Mouse (Mus musculus) spleen, adult 18-20 months (tissue): ENCODE data around the gene Fanca.
"Not testable (repeated sequence)": the region's sequence is repeated elsewhere in the genome, so short reads cannot be mapped to it uniquely, and the experiment has no call there.

Experiments
- DNase-seq, 2 experiments: peaks; one replicate each; pipeline ENCODE4 v3.0.0; 2022; ENCODE audit warnings: mixed read lengths in 2 of 2

The Fanca gene

DNA sequence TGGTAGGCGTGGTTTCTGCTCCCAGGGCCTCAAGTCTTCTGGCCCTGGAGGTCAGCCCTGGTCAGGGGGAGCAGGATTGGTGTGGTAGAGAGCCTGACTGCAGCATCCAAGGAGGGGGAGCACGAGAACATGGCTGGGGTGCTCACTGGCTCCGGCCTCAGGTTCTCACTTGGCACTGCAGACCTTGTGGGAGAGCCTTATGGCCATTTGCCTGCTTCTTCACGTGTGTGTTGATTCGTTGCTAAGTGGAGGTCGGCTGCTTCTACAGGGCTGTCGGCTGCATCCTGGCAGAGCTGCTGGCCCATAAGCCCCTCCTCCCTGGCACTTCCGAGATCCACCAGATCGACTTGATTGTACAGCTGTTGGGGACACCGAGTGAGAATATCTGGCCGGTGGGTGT, 88.0 kb downstream of the Fanca start:
- DNase-seq = not testable (repeated sequence)

- DNase-seq = no peak
Measured at GRCm38 (mm10) chr8:123228416-123228815, 90.0 kb downstream of the Fanca start.

DNA sequence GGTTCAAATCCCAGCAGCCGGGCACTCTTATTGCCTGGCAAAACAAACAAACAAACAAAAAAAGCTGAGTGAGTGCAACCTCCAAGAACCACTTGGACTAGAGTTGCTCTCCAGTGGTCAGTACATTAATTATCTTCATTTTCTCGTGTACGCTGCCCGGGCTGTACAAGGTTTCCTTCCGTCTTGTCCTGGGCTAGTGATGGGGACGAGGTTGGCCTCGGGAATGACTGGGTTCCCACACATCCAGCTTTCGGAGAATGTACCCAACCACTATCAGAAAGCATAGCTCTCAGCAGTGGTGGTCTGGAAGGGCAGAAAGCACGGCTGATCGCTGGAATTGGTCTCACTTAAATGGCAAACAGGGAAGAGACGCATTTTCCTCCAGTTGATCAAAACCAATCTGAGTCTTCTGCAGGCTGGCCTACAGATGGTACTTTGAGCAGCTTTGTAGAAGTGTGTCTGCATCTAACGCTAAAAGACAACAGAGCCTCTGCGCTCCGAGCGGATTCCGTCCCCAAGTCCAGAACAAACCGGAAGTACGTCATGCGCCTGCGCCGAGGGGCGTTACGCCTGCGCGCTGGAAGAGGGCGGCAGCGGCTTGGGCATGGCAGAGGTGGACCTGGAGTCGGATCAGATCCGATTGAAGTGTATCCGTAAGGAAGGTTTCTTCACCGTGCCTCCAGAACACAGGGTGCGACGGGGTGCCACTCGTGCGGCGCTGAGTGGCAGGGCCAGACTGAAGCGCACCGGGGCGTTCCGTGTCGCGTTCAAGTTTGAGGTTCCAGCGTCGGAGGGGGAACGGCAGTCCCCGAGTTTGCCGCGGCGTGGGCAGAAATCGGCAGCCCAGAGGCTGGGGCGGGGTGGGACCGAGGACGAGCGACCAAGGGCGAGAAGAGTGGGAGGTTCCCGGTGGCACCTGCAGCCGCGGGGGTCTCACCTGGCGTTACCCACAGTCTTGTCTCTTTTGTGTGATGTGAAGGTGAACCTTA, 93.8 kb downstream of the Fanca start, which contains the start of gene Cdk10:
Gene Cdk10 (plus strand): TSS at position 565 of the 989 bp plus-strand sequence.
- DNase-seq = peak; percentile 82 to 93

GRCm38 (mm10) chr8:123220917-123221316, 97.5 kb downstream of the Fanca start:
- DNase-seq = no peak
